ENCODE assay signal across 9 mouse cellular contexts in genomic region chr5:33934877-33935276, GRCm38 (mm10). TPM values are rescaled to one million over a fixed set of nuclear protein-coding genes. Genes with fewer than 3 reads are reported as not detected.
DNase-seq lines count a peak whose midpoint lies in the region; ATAC-seq and TF ChIP-seq lines count a peak whose summit lies in the region.
"Had no signal": no experiment of that assay in that cellular context is flagged by ENCODE, and none has a peak within 500 bp of the region (broad histone marks: within the 10 kb centered on the region; RNA-seq: fewer than 3 reads in every experiment).

No protein-coding gene starts in this region.

- no peaks in the 10 kb centered on the region for H3K27me3 ChIP-seq in heart, embryonic 13.5 days (replicated peaks)
- H3K27me3 ChIP-seq in ES-Bruce4 (ENCODE audit: control insufficient read depth, insufficient read depth, low read length, poor library complexity, severe bottlenecking) = no peaks in the 10 kb centered on the region
- H3K27me3 ChIP-seq in hindbrain, embryonic 11.5 days (ENCODE audit: control insufficient read depth, insufficient read depth, low read length) = no peaks in the 10 kb centered on the region
- no peaks in the 10 kb centered on the region for H3K27me3 ChIP-seq in liver, postnatal 0 days (ENCODE audit: insufficient read depth, low read length)

- ATAC-seq in heart, embryonic 13.5 days (ENCODE audit: extremely low read depth, insufficient number of reproducible peaks, low FRiP score, low TSS enrichment) = no peak
- no peak for ATAC-seq in hindbrain, embryonic 11.5 days (ENCODE audit: low FRiP score)
- no peak for ATAC-seq in liver, postnatal 0 days

- no peak for TF ChIP-seq POLR2A in ES-Bruce4 (IDR thresholded peaks at IDR 0.05; ENCODE audit: insufficient read depth, low read length)

- peaks cover 53% of the 10 kb centered on the region for H3K36me3 ChIP-seq in heart, embryonic 13.5 days
- H3K36me3 ChIP-seq in ES-Bruce4 (ENCODE audit: control insufficient read depth, insufficient read depth, low read length, poor library complexity, severe bottlenecking) = peaks cover 4% of the 10 kb centered on the region; the same call in 1 of the 2 replicates
- H3K36me3 ChIP-seq in hindbrain, embryonic 11.5 days (ENCODE audit: control insufficient read depth, insufficient read depth, low read length) = peaks cover 3% of the 10 kb centered on the region; the same call in 1 of the 2 replicates
- H3K36me3 ChIP-seq in liver, postnatal 0 days (replicated peaks; ENCODE audit: insufficient read depth, low read length) = peaks cover 5% of the 10 kb centered on the region; the same call in 1 of the 2 replicates

- H3K9ac ChIP-seq in heart, embryonic 13.5 days = peak overlapping the region; percentile 96
- peak overlapping the region; percentile 84; the same call in 1 of the 2 replicates for H3K9ac ChIP-seq in ES-Bruce4 (ENCODE audit: low read depth, poor library complexity, severe bottlenecking)
- H3K9ac ChIP-seq in hindbrain, embryonic 11.5 days (ENCODE audit: low read depth, low read length) = no peak overlapping the region
- H3K9ac ChIP-seq in liver, postnatal 0 days (replicated peaks) = no peak overlapping the region; the same call in 1 of the 2 replicates

- no peaks in the 10 kb centered on the region; the same call in 1 of the 2 replicates for H3K9me3 ChIP-seq in heart, embryonic 13.5 days
- no peaks in the 10 kb centered on the region for H3K9me3 ChIP-seq in ES-Bruce4 (replicated peaks; ENCODE audit: control insufficient read depth, insufficient read depth, low read length, poor library complexity, severe bottlenecking)
- no peaks in the 10 kb centered on the region; the same call in 1 of the 2 replicates for H3K9me3 ChIP-seq in hindbrain, embryonic 11.5 days (ENCODE audit: control insufficient read depth, low read length)
- H3K9me3 ChIP-seq in liver, postnatal 0 days (ENCODE audit: low read length) = no peaks in the 10 kb centered on the region

- peak overlapping the region; percentile 97 for H3K4me3 ChIP-seq in heart, embryonic 13.5 days
- H3K4me3 ChIP-seq in ES-Bruce4 (ENCODE audit: low read depth, low read length) = no peak overlapping the region
- H3K4me3 ChIP-seq in hindbrain, embryonic 11.5 days (ENCODE audit: low read depth, low read length) = peak overlapping the region; percentile 71
- peak overlapping the region; percentile 90 for H3K4me3 ChIP-seq in liver, postnatal 0 days (ENCODE audit: low read depth, low read length)

- H3K4me1 ChIP-seq in heart, embryonic 13.5 days = peaks cover 31% of the 10 kb centered on the region
- peaks cover 2% of the 10 kb centered on the region for H3K4me1 ChIP-seq in ES-Bruce4 (ENCODE audit: control insufficient read depth, insufficient read depth, low read length)
- H3K4me1 ChIP-seq in hindbrain, embryonic 11.5 days (replicated peaks; ENCODE audit: control insufficient read depth, insufficient read depth, low read length) = 0 out of 2 replicates have a peak, but pooled peaks cover 2% of the 10 kb centered on the region
- peaks cover 26% of the 10 kb centered on the region for H3K4me1 ChIP-seq in liver, postnatal 0 days (ENCODE audit: insufficient read depth)

- no peak for DNase-seq in heart, adult 8-10 months (ENCODE audit: low spot score)
- no peak for DNase-seq in hindbrain, embryonic 11.5 days (ENCODE audit: low spot score)
- no peak for DNase-seq in liver, postnatal 0 days
- no peak for DNase-seq in urinary bladder, adult 2 months (ENCODE audit: low spot score)
- no peak for DNase-seq in cerebellum, adult 18-20 months
- DNase-seq in right cerebral cortex, adult 2 months (ENCODE audit: low spot score in 2 of 2) = no peak
- DNase-seq: cerebellum, adult 9-10 months had no signal

- TF ChIP-seq EP300 in ES-Bruce4 (IDR thresholded peaks at IDR 0.05; ENCODE audit: insufficient read depth, low read depth, low read length) = no peak
- no peak for TF ChIP-seq EP300 in liver, postnatal 0 days (IDR thresholded peaks at IDR 0.05; ENCODE audit: low read depth)

- 65% methylated on average over 7 of the region's 7 CpGs for WGBS in heart, embryonic 13.5 days
- WGBS in hindbrain, embryonic 11.5 days = 87% methylated on average over 7 of the region's 7 CpGs
- 53% methylated on average over 7 of the region's 7 CpGs for WGBS in liver, postnatal 0 days (ENCODE audit: insufficient replicate concordance)

- peak overlapping the region; percentile 79 for H3K4me2 ChIP-seq in heart, embryonic 13.5 days
- peak overlapping the region; percentile 28; the same call in 1 of the 2 replicates for H3K4me2 ChIP-seq in hindbrain, embryonic 11.5 days (replicated peaks; ENCODE audit: low read depth, low read length)
- peak overlapping the region; percentile 82 for H3K4me2 ChIP-seq in liver, postnatal 0 days (ENCODE audit: low read depth, low read length)

- no peak overlapping the region for H3K27ac ChIP-seq in heart, embryonic 13.5 days (replicated peaks)
- no peak overlapping the region for H3K27ac ChIP-seq in ES-Bruce4 (ENCODE audit: insufficient read depth, low read length)
- H3K27ac ChIP-seq in hindbrain, embryonic 11.5 days (ENCODE audit: low read depth, low read length) = no peak overlapping the region
- H3K27ac ChIP-seq in liver, postnatal 0 days (ENCODE audit: low read depth) = peak overlapping the region; percentile 61; the same call in 1 of the 2 replicates

- TF ChIP-seq CTCF in ES-Bruce4 (IDR thresholded peaks at IDR 0.05; ENCODE audit: low read depth, low read length) = no peak
- no peak for TF ChIP-seq CTCF in liver, postnatal 0 days (IDR thresholded peaks at IDR 0.05; ENCODE audit: low read depth)

RNA-seq across cellular contexts. Expression of gene Nelfa, which starts 1.3 kb away (rescaled TPM):
- polyA plus RNA-seq in heart, embryonic 13.5 days (2015; fragmentation: Nextera tagmentation; extraction: Ambion mirVana) = 33.3 and 33.5 TPM in 2 replicates
- total RNA-seq in heart, adult 8-10 months (2022) = 10 to 100 TPM in 3 of 4 experiments, 1 to 10 TPM in 1; 8.5 to 11.4 (median 10.3) TPM
- polyA plus RNA-seq in ES-Bruce4 (2011; ENCODE audit: insufficient read depth, insufficient read length, low read depth, missing spikeins) = 51.2 and 56.1 TPM in 2 replicates
- polyA plus RNA-seq in hindbrain, embryonic 11.5 days (2014; fragmentation: Nextera tagmentation; extraction: Ambion mirVana) = 45.9 and 50.8 TPM in 2 replicates
- 12.3 and 13.0 TPM in 2 replicates for polyA plus RNA-seq in liver, postnatal 0 days (2015; fragmentation: Nextera tagmentation; extraction: Ambion mirVana)
- polyA plus RNA-seq in urinary bladder, adult 2 months (2012; rRNA removed) = 22.1 and 24.4 TPM in 2 replicates

RNA-seq across cellular contexts. Expression of gene Gm1673, which starts 48.4 kb away (rescaled TPM):
- polyA plus RNA-seq in heart, embryonic 13.5 days (2015; fragmentation: Nextera tagmentation; extraction: Ambion mirVana) = 81.5 and 82.8 TPM in 2 replicates
- total RNA-seq in heart, adult 8-10 months (2022) = 1 to 10 TPM; 3.3 to 6.5 (median 3.9) TPM
- polyA plus RNA-seq in ES-Bruce4 (2011; ENCODE audit: insufficient read depth, insufficient read length, low read depth, missing spikeins) = 1.9 and 3.1 TPM in 2 replicates
- 236 and 250 TPM in 2 replicates for polyA plus RNA-seq in hindbrain, embryonic 11.5 days (2014; fragmentation: Nextera tagmentation; extraction: Ambion mirVana)
- polyA plus RNA-seq in liver, postnatal 0 days (2015; fragmentation: Nextera tagmentation; extraction: Ambion mirVana) = 3.6 and 6.0 TPM in 2 replicates
- polyA plus RNA-seq in urinary bladder, adult 2 months (2012; rRNA removed) = 8.4 and 8.5 TPM in 2 replicates

Comparison
In these comparisons a context has a peak if more than half of its experiments do, and no peak if none do; other contexts are left out.
1. H3K4me2 ChIP-seq: peak in every context shown above with its lines; median percentile 82 in liver, postnatal 0 days; 79 in heart, embryonic 13.5 days; 28 in hindbrain, embryonic 11.5 days.
2. H3K9ac ChIP-seq: peak in heart, embryonic 13.5 days (single experiment) and ES-Bruce4 (single experiment); none in hindbrain, embryonic 11.5 days (single experiment) and liver, postnatal 0 days (single experiment).